Mouse (Mus musculus): ENCODE measurements around the gene Gnptab.

DNA sequence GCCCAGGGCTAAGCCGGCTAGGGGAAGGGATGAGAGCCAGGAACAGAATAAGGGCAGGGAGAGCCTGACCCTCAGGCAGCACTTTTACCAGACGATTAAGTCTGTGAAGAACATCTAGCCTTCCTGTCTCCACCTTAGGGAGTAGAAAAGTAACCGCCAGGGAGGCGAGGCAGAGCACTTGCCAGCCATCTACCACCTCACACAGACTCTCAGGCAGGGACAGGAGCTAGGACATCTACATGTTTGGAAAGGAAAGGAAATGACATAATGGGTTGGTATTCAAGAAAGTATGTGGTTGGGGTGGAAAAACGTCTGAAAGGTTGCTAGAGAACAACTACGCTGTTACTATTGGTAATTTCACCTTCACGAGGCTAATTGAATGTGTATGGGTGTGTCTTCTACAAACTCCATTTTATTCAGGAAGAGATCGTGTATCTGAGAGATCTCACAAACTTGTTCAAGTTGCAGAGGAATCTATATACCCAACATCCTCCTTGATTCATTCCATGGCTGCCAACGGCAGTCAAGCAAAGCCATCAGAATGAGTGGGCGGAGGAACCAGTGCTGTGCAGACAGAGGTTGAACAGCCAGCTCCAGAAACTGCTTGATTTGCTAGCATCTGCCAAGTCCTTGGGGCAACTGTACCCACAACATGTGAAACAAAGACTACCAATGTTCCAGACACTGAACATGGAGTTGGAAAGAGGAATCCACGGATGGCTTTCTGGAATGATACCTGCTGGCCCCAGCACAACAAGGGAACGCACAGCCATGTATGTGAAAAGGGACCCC, 32.3 kb upstream of the Gnptab start:
- TF ChIP-seq GATA1 (IDR thresholded peaks at IDR 0.05; ENCODE audit: borderline replicate concordance, low read length) (no peak), FLI1 (IDR thresholded peaks at IDR 0.05; ENCODE audit: low read length) (no peak)

Data from megakaryocyte, embryonic 14.5 days (primary cell).